Mouse (Mus musculus) frontal cortex, postnatal 25 days (tissue): ENCODE measurements around the gene Slco3a1.

Source experiments
- DNase-seq, 2 experiments: peaks; one replicate each; pipeline ENCODE4 v3.0.0; 2022; ENCODE audit warnings: low spot score in 2 of 2

Gene Slco3a1

DNA sequence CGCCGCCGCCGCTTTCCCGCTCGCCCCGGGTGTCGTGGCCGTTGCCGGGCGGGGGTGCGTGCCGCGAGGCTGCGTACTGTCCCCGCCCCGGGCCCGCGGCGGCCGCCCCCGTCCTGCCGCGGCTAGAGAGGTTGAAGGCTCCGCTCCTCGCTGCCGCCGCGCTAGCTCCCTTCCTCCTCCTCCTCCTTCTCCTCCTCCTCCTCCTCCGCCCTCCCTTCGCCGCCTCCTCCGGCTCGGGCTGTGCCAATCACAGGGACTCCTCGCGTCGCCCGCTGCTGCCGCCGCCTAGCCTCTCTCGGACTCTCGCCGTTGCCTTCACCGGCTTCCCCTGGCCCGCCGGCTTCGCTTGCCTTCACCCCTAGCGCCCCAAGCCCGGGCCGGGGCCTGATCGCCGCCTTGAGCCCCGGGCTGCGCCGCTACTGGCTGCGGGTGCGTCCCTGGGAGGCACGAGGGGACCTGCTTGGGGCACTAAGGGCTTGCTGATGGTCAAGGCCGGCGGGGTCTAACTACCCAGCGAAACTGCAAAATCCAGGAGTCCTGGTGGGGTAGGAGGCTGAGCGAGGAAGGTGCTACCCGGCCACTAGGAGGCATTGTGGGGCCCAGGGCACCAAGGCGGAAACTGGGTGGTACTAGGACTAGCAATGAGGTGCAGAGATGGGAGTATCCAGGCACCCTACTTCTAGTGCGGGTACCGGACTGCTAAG is at the start of gene Slco3a1:
Gene Slco3a1, minus strand, starts transcription at position 173 of the 704 bp plus-strand sequence.
- DNase-seq: peak; percentile 48 to 57

DNA sequence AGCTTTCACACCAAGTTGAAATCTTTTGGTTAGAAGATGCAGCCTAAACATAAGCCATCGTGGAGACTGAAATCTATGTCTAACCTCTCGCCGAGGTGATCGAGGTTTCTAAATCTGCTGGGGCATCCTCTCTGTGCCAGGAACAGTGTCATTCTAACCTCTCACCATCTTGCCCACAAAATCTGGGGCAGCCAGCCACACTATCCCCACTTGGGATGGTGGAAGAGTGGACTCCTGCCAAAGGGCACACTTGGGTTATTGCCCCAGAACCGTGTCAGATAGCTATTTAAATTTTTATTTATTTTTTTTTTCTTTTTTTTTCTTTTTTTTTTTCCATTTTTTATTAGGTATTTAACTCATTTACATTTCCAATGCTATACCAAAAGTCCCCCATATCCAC is 46.4 kb upstream of the Slco3a1 start:
- DNase-seq: no peak

DNA sequence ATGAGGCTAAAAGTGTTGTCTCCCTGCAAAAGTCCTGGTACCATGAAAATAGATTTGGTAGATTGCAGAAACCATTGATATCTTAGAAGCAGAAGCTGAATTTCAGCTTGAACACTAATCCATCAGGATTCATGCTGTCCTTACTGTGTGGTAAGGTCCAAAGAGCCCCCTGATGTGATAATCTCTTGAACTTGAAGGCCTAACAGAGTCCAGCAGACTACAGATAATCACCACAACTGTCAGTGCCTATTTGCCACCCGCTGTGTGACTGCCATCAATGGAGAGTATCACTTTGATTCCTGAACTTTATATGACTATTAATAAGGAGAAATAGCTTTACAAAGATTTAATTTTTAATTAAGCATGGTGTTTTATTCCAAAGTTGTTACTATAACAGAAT is 24.8 kb upstream of the Slco3a1 start:
- DNase-seq: no peak

DNA sequence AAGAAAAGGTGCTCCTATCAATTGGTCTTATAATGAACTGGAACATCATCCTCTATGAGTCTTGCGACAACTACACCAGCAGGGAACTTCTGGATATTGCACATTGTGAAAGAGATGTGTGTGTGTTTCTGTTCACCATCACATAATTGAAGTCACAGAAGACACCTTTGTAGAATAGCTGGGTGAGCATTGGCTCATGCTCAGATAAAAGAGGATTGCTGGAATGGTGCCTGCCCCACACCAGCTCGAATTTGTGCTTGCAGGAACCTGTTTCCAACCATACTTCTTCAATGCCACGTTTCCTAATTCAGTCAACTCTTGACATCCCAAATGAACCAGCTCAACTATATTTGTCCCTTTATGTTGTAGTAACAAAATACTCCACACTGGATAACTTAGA is 21.1 kb upstream of the Slco3a1 start:
- no peak for DNase-seq

DNA sequence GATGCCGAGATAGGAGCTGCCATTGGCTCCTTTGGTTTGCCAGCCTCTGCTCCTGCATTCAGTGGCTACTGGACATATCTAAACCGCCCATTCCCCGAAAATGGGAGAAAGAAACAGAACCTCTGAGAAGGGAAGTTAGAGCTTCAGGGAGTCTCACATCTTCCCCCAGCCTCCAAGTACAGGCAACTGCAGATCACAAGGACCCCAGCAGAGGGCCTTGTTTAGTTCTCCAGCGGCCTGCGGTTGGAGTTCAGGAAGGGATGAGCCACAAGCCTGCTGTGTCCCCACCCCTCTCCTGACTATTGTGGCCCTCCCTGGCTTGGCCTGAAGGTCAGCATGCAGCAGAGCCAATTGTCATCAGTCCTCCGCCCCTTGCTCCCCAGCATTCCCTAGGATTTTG is 836 bp upstream of the Slco3a1 start:
- DNase-seq: peak; percentile 39 to 54

DNA sequence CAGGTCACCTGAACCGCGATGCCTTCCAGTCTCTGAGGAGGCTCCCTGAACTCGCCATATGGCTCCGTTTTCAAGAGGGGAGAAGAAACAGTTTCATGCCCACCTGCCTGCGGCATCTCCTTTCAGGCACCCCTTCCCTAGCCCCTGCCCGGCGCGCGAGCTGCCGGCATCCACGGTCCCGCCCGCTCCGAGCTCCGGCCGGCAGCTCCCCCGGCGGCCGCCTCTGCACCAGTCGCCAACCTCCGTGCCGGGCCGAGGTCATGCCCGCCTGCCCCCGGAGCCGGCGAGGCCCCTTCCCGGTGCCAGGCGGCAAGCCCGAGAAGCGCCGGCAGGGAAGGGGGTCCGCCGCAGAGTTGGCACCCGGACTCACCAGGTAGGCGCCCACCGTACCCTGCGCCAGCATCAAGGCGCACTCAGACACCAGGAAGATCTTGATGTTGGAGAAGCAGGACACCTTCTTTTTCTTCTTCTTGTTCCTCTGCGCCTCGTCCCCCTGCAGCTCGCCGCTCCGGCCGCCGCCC is 479 bp downstream of the Slco3a1 start:
- peak; percentile 16 to 25 for DNase-seq

DNA sequence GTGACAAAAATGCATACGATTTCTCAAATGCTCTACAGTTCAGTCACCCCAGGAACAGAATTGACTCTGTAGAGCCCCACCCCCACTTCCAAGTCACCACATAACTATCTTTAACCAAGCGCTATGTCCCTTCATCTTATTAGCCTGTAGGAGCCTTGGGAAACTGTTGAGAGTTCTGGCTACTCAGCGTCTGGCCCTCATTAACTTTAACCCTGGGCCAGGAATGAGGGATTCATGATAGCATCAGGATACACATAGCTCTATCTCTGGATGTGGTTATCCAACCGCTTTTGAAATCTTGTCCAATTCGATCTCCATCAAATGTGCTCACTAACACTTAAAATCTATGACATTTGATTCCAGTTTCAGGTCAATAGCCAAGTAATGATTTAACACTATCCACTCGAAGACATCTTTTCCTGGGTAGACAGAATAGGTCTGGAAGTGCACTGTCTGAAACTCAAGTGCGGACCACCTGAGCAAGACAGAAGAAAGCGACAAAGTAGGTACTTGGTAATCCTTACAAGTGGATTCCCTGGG is 1.4 kb downstream of the Slco3a1 start:
- no peak for DNase-seq

DNA sequence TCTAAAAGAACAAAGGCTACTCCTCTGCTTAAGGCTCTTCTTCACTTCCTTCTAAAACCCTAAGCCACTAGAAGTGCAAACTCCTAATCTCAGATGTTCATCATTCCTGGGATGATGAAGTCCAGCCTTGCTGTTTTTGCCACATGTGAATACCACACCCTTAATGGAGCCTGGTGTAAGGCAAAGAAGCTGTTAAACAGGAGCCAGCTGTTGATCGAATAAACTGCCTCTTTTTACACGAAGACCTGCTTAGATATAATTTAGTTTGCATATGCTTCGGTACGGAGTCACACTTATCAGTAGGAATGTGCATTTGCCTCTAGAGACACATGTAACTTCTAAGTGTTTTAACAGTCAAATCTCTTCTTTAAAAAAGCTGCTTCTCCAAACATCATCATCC is 2.0 kb downstream of the Slco3a1 start:
- DNase-seq: no peak

DNA sequence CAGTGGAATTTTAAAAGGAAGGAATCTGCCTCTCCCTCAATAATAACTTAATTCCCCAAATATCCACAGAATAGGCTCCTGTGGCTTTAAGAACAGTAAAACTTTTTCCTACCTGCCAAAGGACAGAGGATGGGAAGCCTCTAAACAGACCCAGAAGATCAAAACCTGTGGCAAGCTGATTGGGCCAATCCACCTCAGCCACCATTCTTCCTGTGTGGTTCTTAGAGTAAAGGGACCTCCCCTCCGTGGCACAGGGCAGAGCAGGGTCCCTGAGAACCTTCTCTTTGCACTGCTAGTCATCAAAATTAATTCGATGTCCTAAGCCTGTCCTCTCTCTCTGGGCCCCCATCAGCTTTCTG is 2.6 kb downstream of the Slco3a1 start:
- DNase-seq: no peak

DNA sequence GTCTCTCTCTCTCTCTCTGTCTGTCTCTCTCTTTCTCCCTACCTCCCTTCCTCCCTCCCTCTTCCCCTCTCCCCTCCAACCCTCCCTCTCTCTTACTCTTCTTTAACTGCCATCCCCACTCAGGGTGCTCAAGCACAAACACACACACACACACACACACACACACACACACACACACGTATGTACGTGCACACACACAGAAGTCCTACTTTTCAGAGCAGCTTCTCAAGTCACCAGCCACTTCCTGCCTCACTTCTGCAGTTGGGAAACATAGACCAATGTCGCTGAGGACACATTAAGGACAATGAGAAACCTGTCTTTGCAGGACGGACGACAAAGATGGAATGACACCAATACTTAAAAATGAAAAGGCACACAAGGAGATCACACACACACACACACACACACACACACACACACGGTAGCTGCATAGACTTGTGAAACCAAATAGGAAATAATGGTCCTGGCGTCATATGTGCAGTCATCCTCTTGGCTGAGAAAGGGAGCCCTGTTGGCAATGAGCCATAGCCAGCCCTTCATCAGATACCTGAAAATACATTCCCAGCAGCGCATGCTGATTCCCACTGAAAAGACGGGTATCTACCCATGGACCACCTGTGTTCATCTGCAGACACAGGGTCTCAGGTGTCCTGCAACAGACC is 3.1 kb downstream of the Slco3a1 start:
- no peak for DNase-seq

DNA sequence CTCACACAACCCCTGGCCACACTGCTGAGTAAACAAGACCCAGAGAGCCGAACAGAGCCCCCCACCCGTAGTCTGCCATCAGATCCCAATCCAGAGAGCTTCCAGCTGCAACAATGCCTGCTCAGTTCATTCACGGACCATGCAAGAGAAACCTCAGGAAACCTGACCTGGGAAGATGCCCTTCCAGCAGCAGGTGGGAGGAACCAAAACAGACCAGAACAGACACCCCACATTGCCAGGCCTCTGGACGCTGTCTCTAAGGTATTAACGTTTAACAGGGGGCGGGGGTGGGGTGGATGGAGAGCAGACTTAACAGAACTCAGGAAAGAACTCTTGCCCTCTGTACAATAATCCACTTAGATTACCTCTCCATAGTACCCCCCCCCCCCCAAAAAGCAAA is 4.9 kb downstream of the Slco3a1 start:
- DNase-seq: no peak

DNA sequence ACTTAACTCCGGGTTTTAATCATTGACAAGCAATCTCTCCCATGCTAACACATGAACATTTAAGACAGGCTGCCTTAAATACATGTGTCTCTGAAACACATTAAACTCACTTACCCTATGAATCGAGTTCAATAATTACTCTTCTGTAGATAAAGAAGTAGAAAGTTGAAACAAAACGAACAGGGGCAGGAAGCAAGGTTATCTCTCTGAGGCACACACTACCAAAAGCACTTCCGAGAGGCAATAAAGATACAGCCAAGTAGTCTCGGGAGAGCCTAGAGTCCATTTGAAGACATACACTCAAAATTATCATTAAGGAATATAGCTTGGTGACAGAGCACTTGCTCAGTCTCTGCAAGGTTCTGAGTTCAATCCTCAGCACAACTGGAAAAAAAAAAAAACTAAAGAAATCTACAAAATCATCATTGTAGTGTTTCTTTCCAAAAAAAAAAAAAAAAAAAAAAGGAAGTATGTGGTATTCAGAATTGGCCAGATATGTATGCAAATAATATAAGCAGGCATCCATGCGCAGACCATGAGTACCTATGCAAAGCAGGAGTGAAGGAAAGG is 5.5 kb downstream of the Slco3a1 start:
- no peak for DNase-seq

DNA sequence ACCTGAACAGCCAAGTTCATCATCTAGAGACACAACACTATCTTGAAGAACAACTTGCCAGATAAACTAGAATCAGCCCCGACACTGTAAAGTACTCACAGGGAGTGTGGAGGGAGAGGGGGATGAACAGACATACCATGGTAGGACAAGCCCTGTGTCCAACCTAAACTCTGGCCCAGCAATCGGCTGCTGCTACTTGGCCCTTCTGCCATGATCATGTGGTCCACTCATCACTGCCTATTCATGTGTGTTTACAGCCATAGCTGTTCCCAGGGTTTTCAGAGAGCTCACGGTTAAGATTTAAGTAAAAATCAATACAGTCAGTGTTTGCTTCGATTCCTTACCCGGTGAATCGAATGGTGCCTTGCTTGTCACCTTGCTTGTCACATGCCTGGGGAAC is 7.9 kb downstream of the Slco3a1 start:
- DNase-seq: no peak

DNA sequence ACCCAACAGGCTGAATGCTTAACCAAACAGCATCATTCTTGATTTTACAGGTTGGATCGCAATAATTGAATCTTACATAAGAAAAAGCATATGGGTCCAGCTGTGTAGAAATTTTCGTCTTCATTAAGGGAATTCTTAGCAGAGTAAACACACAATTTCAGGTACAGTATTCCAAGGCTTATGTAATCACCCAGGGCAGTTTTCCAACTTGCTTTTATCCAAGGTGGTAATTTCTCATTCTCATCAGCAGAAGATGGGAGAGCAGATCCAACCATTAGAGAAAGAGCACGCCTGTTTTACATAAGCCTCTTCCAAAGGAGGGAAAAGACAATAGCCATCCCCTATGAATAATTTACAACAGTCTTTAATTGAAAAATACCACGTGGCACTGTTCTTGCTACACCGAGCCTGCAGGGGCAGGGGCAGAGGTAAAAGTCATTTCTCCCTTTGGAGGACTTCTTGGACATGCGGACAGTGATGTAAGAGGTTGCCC is 9.0 kb downstream of the Slco3a1 start:
- DNase-seq: no peak

DNA sequence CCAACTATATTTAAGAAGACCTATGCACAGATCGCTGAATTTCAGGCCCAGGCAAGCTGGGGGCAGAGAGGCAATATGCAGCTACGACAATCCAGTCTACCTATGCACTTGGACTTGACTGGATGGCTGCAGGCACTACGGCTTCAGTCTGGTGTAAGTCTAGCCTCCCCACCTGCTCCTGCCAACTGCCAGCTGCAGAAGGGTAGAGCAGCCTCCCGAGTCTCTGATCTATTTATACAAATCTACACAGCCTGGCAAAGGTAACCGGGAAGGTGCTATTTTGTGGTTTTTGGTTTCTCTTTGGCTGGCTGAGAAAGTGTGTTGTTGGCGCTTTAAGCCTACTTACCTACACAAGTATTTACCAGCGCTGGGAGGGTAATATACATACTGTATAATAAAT is 10.3 kb downstream of the Slco3a1 start:
- no peak for DNase-seq

DNA sequence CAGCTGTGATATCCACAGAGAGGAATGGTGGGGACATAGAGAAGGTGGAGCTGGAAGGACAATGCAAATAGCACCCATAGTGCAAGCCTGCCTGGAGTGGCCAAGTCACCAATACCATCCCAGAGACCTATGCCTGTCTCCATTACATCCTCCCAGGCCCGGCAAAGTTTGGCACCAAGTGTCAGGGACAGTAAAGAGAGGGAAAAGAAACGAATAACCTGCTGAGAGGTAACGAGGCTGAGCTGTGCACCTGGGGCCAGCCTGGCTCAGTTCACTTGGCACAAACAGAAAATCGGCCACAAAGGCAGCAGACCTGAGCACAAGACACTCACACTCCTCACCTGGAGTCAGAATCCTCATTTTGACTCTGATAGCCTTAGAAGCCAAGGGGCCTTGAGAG is 12.6 kb downstream of the Slco3a1 start:
- no peak for DNase-seq

DNA sequence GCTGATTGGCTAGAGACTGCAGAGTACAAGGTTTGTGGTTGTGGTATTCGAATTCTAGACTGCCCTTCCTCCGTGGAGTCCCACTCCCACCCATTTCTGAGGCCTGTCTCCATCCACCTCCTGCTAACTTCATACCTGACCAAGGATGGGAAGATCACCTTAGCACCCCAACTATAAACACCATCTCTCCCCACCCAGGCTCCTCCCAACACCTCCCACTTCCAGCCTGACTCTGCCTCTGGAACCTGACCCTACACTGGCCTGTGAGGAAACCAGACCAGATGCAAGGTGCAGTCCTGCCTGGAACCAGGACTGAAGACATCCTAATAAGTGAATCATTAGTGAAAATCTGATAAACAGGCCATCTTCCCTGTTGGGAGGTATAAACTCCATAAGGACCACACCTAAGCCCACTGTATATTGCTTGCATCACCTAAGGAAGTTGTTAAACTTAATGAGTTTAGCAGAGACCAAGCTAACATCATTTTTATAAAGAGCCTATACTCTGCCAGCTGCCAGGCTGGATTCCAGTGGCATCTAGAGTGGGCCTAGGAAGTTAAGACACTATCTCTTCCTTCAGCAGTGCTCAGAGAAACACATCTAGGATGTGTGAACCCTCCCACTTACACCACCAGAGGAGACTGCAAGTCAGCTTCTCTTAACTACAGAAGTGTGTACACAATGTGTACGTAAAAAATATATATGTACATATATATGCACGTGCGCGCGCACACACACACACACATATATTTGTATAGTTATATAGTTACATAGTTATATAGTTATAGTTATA is 13.5 kb downstream of the Slco3a1 start:
- no peak for DNase-seq

DNA sequence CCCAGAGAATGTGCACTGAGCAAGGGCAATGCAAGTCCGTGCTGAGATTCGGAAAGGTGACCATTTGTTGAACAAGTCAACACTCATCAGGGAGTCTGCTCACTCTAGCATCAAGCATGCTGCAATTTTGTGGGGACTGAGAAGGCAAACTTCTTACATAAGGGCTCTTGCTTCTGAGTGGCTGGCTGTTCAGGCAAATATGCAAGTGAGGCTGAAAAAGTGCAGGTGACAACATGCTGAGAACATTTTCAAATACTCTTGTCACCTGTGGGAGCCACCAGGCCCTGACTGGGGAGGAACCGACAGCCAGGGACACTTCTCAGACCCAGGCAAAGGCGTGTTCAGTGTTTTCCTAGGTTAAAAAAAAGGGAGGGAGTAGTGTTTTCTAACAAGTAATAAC is 18.4 kb downstream of the Slco3a1 start:
- no peak for DNase-seq

DNA sequence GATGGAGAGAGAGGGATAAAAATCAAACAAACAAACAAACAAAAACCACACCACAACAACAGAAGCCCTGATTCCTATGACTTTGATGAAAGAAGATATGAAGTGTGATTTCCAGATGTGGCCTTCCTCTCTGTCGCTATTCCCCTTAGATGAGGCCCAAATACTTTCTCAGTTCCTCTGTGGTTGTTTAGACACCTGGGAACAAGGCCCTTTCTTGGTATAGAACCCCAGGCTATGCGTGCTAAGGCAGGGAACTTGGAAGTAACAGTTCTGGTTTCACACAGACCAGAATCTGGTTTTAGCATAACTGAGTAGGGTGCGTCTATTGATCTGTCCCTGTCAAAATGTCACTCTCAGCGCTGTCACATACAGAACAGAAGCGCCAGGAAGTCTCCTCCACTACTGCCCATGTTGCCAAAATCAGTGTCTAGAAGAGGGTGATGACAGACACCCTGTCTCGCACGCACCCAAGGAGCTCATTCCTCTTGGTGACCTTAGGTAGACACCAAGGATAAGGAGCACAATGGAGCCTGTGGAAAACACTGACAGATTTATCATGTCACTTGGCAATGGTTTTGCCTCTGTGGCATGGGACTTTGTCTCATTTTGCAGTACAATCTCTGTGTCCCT is 23.0 kb downstream of the Slco3a1 start:
- no peak for DNase-seq

DNA sequence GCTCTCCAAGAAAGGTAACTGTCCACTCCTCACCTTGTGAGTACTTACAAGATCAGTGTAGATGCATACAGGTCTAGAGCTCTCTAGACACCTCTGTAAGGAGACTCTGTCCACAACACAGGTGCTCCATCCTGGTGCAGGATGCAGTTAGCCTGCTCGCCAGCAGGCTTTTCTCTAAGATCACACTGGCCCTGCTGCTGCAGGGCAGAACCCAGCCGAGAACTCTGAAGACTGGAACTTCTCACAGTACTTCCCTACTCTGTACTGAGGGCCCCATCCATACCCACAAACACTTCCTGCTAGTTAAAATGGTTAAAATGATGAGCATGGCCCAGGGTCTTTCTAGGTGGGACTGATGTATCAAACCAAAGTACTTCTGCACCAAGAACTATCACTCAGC is 24.7 kb downstream of the Slco3a1 start:
- DNase-seq: no peak

DNA sequence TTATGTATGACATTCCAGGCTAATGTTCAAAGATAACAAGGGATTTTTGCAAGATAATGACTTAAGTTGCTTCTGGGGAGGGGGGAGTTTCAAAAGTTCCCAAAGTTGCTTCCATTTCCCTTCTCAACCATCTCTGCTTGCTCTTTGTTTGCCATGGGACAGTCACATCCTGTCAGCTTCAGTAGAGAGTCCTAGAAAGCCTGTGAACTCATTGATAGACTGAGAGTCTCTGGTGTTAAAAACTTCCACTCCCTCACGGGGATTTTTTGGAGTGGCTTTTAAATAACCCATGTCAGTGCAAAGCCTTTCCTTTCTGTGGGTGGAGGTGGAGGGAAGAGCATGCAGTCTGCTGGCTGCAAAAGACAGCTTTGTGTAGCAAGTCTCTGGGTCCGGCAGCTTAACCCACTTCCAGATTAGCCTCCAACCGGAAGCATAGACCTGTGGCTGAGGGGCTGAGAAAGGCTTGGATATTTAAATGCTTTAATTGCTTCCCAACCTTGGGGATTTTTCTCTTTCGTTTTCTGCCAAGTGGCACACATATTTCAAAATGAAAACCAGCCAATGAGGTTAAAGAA is 25.3 kb downstream of the Slco3a1 start:
- no peak for DNase-seq
